Mouse (Mus musculus) limb, embryonic 10.5 days (tissue): ENCODE results near the gene Clybl. TPM values are rescaled to one million over a fixed set of nuclear protein-coding genes. Genes with fewer than 3 reads are reported as not detected.

Experiments
- DNase-seq: peaks from one replicate; pipeline ENCODE4 v3.0.0-alpha.2; 2017; ENCODE audit warnings: low spot score
- H3K27ac ChIP-seq: fragments of 300-500 bp; sonication (generic); 2 replicates; pipeline ENCODE4 v1.5.1; 2016; ENCODE audit warnings: mild to moderate bottlenecking
- H3K27me3 ChIP-seq: fragments of 300-500 bp; sonication (generic); 2 replicates; pipeline ENCODE4 v1.6.1; 2016; ENCODE audit warnings: low read depth, mild to moderate bottlenecking; ENCODE audit not compliant: poor library complexity, severe bottlenecking
- H3K36me3 ChIP-seq: fragments of 300-500 bp; sonication (generic); 2 replicates; pipeline ENCODE4 v1.6.1; 2016; ENCODE audit warnings: mild to moderate bottlenecking, moderate library complexity
- H3K4me1 ChIP-seq: fragments of 300-500 bp; sonication (generic); 2 replicates; pipeline ENCODE4 v1.6.1; 2016
- H3K4me3 ChIP-seq: fragments of 300-500 bp; sonication (generic); 2 replicates; pipeline ENCODE4 v1.5.1; 2016; ENCODE audit warnings: mild to moderate bottlenecking, moderate library complexity
- H3K9me3 ChIP-seq: fragments of 300-500 bp; sonication (generic); replicated peaks from 2 replicates; pipeline ENCODE4 v1.6.1; 2016; ENCODE audit warnings: mild to moderate bottlenecking
- WGBS: fragments of 180-500 bp; shearing (Covaris S2); methylation state at CpG from one replicate; pipeline ENCODE4 v1.1.7; 2016; 5-methylcytosine and 5-hydroxymethylcytosine counted together
- polyA plus RNA-seq: library from polyadenylated mRNA; unstranded; fragments of >200 nt; fragmentation: Nextera tagmentation; extraction: Ambion mirVana; gene quantifications from 2 replicates; pipeline ENCODE4 v1.2.1, GENCODE M21; 2016

The Clybl gene
- polyA plus RNA-seq, 1 experiment from 2014 or later = 25.1 TPM

DNA sequence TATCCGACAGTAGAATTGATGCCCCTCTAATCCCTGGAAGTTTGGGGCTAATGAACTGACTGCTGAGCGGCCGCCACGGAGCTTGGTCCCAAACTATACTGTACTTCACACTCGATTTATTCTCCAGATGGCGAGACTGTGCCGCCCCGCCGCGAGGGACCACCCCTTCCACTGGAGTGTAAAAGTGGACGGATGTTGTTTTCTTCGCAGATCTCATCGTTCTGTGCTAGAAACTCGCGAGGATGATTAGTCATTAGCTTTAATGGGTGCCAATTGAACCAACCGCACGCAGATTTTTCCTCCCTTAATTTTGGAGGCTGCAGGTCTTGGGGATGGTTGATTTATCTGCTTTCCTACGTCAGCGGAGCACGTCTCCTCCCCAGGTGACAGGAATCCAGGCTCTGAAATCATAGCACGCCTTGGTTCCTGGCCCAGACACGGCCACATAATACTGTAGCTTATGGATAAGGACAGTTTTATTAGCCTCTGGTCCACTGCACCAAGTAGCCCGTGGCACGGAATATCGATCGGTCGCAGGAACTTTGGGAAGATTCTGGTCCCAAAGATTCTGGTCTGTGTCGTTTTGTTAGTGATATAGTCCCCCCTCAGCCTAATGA lies 185.9 kb downstream of the Clybl start:
- H3K27ac ChIP-seq = no peak overlapping the region
- no peaks in the 10 kb centered on the region for H3K36me3 ChIP-seq
- no peak overlapping the region for H3K4me3 ChIP-seq
- H3K27me3 ChIP-seq = peaks cover 16% of the 10 kb centered on the region; the same call in 1 of the 2 replicates
- H3K9me3 ChIP-seq = no peaks in the 10 kb centered on the region
- H3K4me1 ChIP-seq = peaks cover 63% of the 10 kb centered on the region
- DNase-seq = no peak
- 83% methylated on average over 28 of the region's 28 CpGs for WGBS

DNA sequence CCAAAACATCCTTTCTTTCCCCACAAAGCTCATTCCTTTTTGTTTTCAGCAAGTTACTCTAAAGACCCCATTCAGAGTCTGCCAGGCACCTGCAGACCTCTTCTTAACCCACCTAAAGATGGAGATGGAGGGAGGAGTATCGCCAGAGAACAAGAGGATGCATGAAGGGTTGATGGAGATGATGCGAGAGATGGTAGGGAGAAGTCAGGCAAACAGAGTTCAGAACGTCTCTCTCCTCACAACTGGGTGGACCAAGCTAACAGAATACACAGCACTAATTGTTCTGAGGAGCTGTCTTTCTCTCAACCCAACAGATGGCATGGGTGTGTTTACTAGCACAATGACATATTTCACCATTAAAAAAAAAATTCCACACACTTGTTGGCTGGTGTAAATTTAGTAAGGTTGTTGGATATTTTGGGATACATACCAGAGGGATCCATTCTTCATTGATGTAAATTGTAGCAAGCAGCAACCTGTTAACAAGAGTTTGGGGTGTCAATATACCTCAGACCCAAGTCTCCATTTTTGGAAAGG lies 186.4 kb downstream of the Clybl start:
- H3K36me3 ChIP-seq = no peaks in the 10 kb centered on the region
- H3K4me3 ChIP-seq = no peak overlapping the region
- no peaks in the 10 kb centered on the region for H3K9me3 ChIP-seq
- peaks cover 10% of the 10 kb centered on the region; the same call in 1 of the 2 replicates for H3K27me3 ChIP-seq
- H3K27ac ChIP-seq = no peak overlapping the region
- H3K4me1 ChIP-seq = peaks cover 63% of the 10 kb centered on the region
- WGBS = 89% methylated on average over 3 of the region's 3 CpGs
- DNase-seq = no peak

DNA sequence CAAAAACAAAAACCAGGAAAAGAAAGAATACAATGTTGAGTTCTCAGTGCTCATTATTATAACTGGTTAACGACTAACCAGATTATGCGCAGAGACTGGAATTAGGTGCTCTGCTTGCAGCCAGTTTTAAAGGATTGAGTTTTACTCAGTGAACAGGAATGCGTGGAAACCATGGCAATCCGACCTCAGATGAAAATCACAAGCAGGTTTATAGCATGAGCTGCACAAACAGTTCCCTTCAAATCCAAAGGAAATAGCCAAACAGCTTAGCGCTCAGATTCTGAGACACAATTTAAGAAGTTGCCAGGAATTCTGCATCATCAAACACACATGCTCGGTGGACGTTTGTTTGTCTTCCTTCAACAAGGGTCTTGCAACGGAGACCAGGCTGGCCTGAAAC lies 187.0 kb downstream of the Clybl start:
- H3K4me3 ChIP-seq = no peak overlapping the region
- no peaks in the 10 kb centered on the region for H3K9me3 ChIP-seq
- 0 out of 2 replicates have a peak, but pooled peaks cover 4% of the 10 kb centered on the region for H3K27me3 ChIP-seq
- no peak overlapping the region for H3K27ac ChIP-seq
- 87% methylated on average over 8 of the region's 8 CpGs for whole genome bisulfite sequencing
- no peak for DNase-seq
- H3K36me3 ChIP-seq = no peaks in the 10 kb centered on the region
- peaks cover 63% of the 10 kb centered on the region for H3K4me1 ChIP-seq

DNA sequence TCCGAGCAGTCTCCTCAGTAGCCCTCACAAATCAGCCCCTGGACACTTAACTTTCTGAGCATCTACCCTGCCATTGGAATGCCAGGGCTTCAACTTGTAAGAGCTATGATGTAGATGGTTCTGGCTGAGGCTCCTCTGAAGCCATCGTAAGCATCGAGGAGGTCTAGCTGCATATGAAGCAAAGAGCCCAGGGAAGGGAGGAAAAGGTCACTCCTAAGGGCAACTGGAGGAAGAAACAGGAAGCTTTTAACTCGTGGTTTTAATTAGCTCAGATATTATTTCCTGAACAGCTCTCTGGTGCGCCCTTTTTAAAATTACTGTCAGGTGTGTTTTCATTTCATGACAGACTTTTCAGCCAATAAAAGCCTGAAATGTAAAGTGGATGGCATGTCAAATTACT lies 190.5 kb downstream of the Clybl start:
- peaks cover 87% of the 10 kb centered on the region for H3K4me1 ChIP-seq
- WGBS = 17% methylated on average over 5 of the region's 5 CpGs
- no peak overlapping the region for H3K4me3 ChIP-seq
- H3K27ac ChIP-seq = peak overlapping the region; percentile 1; the same call in 1 of the 2 replicates
- H3K27me3 ChIP-seq = no peaks in the 10 kb centered on the region; the same call in 1 of the 2 replicates
- DNase-seq = no peak
- H3K9me3 ChIP-seq = no peaks in the 10 kb centered on the region
- no peaks in the 10 kb centered on the region for H3K36me3 ChIP-seq

DNA sequence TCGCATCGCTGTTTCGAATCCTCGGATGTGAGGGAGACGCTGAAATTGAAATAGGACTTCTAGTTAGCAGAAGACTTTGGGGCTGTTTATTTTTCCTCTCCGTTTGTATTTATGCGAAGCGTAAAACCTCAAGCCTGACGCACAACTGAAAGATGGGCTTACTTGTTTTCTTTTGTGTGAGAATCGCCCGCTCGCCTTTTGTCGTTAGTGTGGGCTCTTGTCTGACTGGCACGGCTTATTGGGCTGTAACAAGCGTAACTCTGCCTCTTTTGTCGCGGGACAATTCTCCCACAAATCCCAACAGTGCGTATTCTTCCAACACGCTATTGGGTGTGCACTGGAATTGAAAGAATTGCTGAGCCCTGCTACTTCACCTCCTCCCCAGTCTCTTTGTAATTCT lies 192.0 kb downstream of the Clybl start:
- Histone ChIP-seq H3K36me3 (no peaks in the 10 kb centered on the region), H3K27me3 (no peaks in the 10 kb centered on the region; the same call in 1 of the 2 replicates), H3K4me1 (peaks cover 77% of the 10 kb centered on the region), H3K27ac (peak overlapping the region; percentile 72), H3K9me3 (no peaks in the 10 kb centered on the region), H3K4me3 (peak overlapping the region; percentile 22; the same call in 1 of the 2 replicates)
- 38% methylated on average over 19 of the region's 19 CpGs for WGBS
- no peak for DNase-seq

DNA sequence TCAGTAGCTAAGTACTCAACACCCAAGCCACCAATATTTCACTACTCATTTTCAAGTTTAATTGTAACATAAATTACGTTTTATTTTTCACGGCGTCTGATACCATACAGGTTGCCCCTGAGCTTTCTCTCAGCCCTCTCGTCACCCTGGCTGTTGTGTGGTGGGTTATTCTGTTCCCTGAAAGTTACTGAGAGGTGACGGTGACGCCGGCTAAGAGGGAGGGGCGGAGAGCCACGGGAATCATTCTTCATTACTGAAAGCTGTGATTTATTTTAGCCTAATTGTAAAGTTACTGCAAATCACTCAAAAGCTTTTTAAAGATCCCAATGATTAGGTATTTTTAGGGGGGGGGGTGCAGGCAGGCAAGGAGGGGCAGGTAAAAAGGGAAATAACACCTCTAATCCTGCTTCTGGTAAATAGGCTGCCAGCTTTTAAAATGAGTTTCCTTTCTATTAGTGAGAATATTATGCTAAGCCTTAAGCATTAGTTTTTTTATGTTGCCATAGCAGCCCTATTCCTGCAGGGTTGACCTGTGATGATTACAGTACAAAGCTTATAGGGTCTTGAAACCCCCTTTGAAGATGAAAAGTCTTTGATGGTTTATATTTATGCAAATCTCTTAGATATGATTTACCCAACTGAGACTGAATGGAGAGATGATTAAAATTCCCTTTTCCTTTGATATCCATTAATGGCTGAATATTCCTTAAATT lies 192.9 kb downstream of the Clybl start:
- peaks cover 67% of the 10 kb centered on the region for H3K4me1 ChIP-seq
- DNase-seq = peak; percentile 65
- H3K9me3 ChIP-seq = no peaks in the 10 kb centered on the region
- H3K36me3 ChIP-seq = no peaks in the 10 kb centered on the region
- 3% methylated on average over 9 of the region's 9 CpGs for WGBS
- H3K27ac ChIP-seq = peak overlapping the region; percentile 84; the same call in 1 of the 2 replicates
- peaks cover 6% of the 10 kb centered on the region; the same call in 1 of the 2 replicates for H3K27me3 ChIP-seq
- H3K4me3 ChIP-seq = 0 out of 2 replicates have a peak overlapping the region, but pooled peaks have one; percentile 22

DNA sequence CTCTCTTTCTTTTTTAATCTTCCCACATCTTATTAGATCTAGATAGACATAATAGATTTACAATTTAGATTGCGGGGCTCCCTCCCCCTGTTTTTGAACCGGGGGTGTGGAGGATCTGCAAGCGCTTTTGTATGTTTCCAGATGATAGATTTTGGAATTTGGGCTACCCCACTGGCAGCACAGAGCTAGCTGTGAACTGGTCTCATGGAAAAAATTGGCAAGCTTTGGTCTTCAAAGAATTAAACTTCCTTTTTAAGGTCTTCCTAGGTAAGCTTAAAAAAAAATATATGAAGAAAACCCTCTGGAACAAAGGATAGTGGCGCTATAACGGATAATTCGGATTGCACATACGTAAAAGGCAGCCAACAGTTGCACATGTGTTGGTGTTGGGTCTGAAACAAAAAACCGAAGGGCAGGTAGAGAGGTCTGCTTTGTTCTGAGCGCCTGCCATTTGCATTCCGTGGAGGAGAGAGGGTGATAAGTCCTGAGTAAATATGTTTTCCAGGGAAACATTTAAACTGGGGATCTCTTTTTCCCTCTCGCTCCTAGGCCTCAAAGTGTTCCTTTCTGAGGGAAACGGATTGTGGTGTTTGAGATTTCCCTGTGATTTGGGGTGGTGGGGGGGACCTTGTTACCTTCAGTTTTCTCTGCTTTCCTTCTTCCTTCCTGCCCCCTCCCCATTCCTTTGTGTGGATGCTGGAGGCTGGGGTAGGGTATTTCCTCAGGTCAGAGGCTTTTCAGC lies 193.7 kb downstream of the Clybl start:
- Histone ChIP-seq H3K27me3 (peaks cover 6% of the 10 kb centered on the region; the same call in 1 of the 2 replicates), H3K36me3 (no peaks in the 10 kb centered on the region), H3K27ac (peak overlapping the region; percentile 84), H3K9me3 (no peaks in the 10 kb centered on the region), H3K4me3 (no peak overlapping the region), H3K4me1 (peaks cover 62% of the 10 kb centered on the region)
- WGBS = 46% methylated on average over 12 of the region's 12 CpGs
- DNase-seq = no peak

DNA sequence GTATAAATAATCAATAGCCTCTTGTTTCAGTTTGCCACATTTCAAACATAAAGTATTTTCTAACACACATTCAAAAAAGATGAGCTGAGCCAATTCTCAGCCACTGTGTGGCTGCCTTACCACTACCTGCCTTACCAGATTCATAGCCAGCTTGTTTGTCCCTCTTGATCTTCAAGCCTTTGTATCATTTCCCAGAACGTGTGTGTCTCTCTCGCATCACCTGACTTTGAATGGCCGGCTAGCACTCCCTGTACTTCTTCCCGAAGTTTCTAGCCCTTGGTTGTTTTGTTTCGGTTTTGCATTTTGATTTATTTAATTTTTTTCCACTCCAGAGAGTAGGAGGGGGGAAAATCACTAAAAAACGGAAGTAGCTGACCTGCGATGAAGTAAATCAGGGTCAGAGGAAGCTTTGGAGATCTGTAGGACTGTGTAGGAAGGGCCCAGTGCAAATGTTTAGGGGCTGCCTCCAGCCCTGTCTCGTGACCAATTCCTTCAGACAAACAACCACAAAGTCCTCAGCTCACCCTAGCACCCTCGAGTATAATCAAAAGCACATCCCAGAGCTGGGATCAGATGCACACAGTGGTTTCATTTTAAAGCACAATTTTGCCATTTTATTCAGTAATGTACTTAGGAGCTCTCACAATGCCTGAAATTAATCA lies 195.1 kb downstream of the Clybl start:
- no peak for DNase-seq
- WGBS = 66% methylated on average over 9 of the region's 9 CpGs
- H3K27me3 ChIP-seq = peaks cover 6% of the 10 kb centered on the region; the same call in 1 of the 2 replicates

DNA sequence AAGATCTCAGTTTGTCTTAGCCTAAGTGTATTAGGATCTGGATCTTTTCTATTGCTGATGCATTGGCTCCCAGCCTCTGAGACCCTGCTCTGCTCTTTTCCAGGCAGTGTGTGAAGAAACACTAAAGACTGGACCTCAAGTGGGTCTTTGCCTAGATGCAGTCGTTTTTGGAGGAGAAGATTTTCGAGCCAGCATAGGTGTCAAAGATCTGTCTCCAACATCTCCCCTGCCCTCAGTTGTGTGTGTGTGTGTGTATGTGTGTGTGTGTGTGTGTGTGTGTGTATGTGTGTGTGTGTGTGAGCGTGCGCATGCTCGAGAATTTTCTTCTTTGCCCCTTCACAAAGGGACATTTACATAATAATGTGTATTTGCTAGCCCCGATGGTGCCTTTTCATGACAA lies 196.2 kb downstream of the Clybl start:
- Histone ChIP-seq H3K27me3 (peaks cover 6% of the 10 kb centered on the region; the same call in 1 of the 2 replicates), H3K36me3 (no peaks in the 10 kb centered on the region), H3K4me1 (peaks cover 45% of the 10 kb centered on the region), H3K4me3 (no peak overlapping the region), H3K9me3 (no peaks in the 10 kb centered on the region), H3K27ac (no peak overlapping the region)
- 86% methylated on average over 6 of the region's 6 CpGs for WGBS
- no peak for DNase-seq

More for the DNA sequence above, 195.1 kb downstream of the Clybl start:
- Histone ChIP-seq H3K4me1 (peaks cover 52% of the 10 kb centered on the region), H3K9me3 (no peaks in the 10 kb centered on the region), H3K36me3 (no peaks in the 10 kb centered on the region), H3K27ac (peak overlapping the region; percentile 59; the same call in 1 of the 2 replicates), H3K4me3 (no peak overlapping the region)

DNA sequence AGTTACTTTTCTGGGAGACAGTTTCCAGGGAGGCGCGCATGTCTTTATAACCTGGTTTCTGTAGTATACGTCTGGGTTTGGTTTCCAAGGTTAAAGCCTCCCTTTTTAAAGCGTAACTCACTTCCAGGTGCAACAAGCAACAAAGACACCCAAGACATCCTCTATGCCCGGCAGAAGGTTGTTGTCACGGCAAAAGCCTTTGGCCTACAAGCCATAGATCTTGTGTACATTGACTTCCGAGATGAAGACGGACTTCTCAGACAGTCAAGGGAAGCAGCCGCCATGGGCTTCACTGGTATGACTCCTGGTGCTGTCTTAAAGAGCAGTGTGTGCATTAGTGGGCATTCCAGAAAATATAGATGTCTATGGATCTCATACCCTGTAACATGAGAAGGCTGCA lies 197.6 kb downstream of the Clybl start:
- H3K36me3 ChIP-seq = no peaks in the 10 kb centered on the region
- no peak for DNase-seq
- WGBS = 86% methylated on average over 9 of the region's 9 CpGs
- peaks cover 37% of the 10 kb centered on the region for H3K4me1 ChIP-seq
- H3K27ac ChIP-seq = no peak overlapping the region
- H3K4me3 ChIP-seq = no peak overlapping the region
- no peaks in the 10 kb centered on the region for H3K9me3 ChIP-seq
- peaks cover 6% of the 10 kb centered on the region; the same call in 1 of the 2 replicates for H3K27me3 ChIP-seq

DNA sequence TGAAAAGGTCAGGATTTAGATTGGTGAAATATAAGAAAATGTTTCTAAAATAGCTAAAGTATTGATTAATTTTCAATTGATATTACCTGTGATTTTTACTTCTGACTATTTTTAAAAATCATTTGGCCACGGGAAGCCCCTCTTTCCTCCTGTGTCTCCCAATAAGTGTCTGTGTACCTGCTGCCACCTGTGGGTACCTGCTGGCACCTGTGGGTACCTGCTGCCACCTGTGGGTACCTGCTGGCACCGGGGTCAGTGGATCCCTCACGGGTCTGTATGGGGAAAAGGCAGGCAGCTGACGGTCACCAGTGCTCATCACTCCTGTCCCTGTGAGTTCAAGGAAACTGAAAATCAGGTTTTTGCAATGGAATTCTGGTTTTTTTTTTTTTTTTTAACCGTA lies 198.5 kb downstream of the Clybl start:
- Histone ChIP-seq H3K4me1 (peaks cover 37% of the 10 kb centered on the region), H3K27me3 (peaks cover 6% of the 10 kb centered on the region; the same call in 1 of the 2 replicates), H3K36me3 (no peaks in the 10 kb centered on the region), H3K4me3 (no peak overlapping the region), H3K27ac (no peak overlapping the region), H3K9me3 (no peaks in the 10 kb centered on the region)
- WGBS = 93% methylated on average over 5 of the region's 5 CpGs
- DNase-seq = no peak
